Mouse (Mus musculus) lung, adult 18-20 months (tissue): ENCODE measurements around the gene Ifngr2.

Experiments
- DNase-seq, 2 experiments: peaks; one replicate each; pipeline ENCODE4 v3.0.0; 2022; ENCODE audit warnings: mixed read lengths in 2 of 2

Ifngr2 gene

GRCm38 (mm10) chr16:91612525-91612924 is 65.7 kb downstream of the Ifngr2 start:
- no peak for DNase-seq

GRCm38 (mm10) chr16:91614552-91614951 is 67.7 kb downstream of the Ifngr2 start:
- DNase-seq = no peak
